8 mouse cellular contexts compared by ENCODE assay signal in the genomic region with DNA sequence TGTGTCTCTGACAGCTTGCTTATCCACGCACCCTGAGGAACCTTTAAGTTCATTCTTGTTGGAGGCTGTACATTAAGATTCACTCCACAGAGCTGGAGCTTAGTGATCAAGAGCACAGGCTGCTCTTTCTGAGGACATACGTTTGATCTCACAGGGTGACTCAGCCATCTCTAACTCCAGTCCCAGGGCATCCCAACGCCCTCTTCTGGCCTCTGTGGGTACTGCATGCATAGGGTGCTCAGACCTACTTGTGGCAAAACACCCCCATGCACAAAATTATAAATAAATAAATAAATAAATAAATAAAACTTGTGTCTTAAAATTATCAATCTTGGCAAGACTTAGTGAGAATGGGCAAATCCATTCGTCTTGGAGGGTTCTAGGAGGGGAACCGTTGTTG. TPM values are rescaled to one million over a fixed set of nuclear protein-coding genes. Genes with fewer than 3 reads are reported as not detected.
DNase-seq lines count a peak whose midpoint lies in the region; ATAC-seq and TF ChIP-seq lines count a peak whose summit lies in the region.
"Had no signal": no experiment of that assay in that cellular context is flagged by ENCODE, and none has a peak within 500 bp of the region (broad histone marks: within the 10 kb centered on the region; RNA-seq: fewer than 3 reads in every experiment).

No protein-coding gene starts in this region.

- no peak for TF ChIP-seq POLR2A in ES-Bruce4 (IDR thresholded peaks at IDR 0.05; ENCODE audit: insufficient read depth, low read length)
- no peak for TF ChIP-seq POLR2A in cortical plate, adult 2 months (IDR thresholded peaks at IDR 0.05; ENCODE audit: extremely low read depth, insufficient read depth, low read length)
- no peak for TF ChIP-seq POLR2A in spleen, adult 2 months (IDR thresholded peaks at IDR 0.05; ENCODE audit: low read depth, low read length)

- 0 out of 2 replicates have a peak, but pooled peaks have one; percentile 29 for TF ChIP-seq EP300 in ES-Bruce4 (IDR thresholded peaks at IDR 0.05; ENCODE audit: insufficient read depth, low read depth, low read length)

- H3K27ac ChIP-seq in ES-Bruce4 (ENCODE audit: insufficient read depth, low read length) = 0 out of 2 replicates have a peak overlapping the region, but pooled peaks have one; percentile 21
- no peak overlapping the region for H3K27ac ChIP-seq in cortical plate, adult 2 months (ENCODE audit: insufficient read depth, low read length)
- H3K27ac ChIP-seq in spleen, adult 2 months (ENCODE audit: insufficient read depth, low read length) = no peak overlapping the region
- H3K27ac ChIP-seq: liver, embryonic 15.5 days had no signal

- peak; percentile 89 for TF ChIP-seq CTCF in ES-Bruce4 (IDR thresholded peaks at IDR 0.05; ENCODE audit: low read depth, low read length)
- peak; percentile 66 for TF ChIP-seq CTCF in cortical plate, adult 2 months (IDR thresholded peaks at IDR 0.05; ENCODE audit: extremely low read depth, insufficient read depth, low read length)
- TF ChIP-seq CTCF in spleen, adult 2 months (IDR thresholded peaks at IDR 0.05; ENCODE audit: extremely low read depth, insufficient read depth, insufficient read length, insufficient replicate concordance) = peak; percentile 35; the same call in 1 of the 2 replicates

- ATAC-seq in megakaryocyte progenitor cell, adult 5-6 weeks (replicated peaks; ENCODE audit: poor library complexity) = peak; percentile 95

- H3K9ac ChIP-seq in ES-Bruce4 (ENCODE audit: low read depth, poor library complexity, severe bottlenecking) = no peak overlapping the region
- H3K9ac ChIP-seq: liver, embryonic 15.5 days had no signal

- 38% methylated on average over 5 of the region's 5 CpGs for WGBS in spleen, adult 2 months

- H3K4me1 ChIP-seq in ES-Bruce4 (ENCODE audit: control insufficient read depth, insufficient read depth, low read length) = peaks cover 12% of the 10 kb centered on the region
- peaks cover 1% of the 10 kb centered on the region; the same call in 1 of the 2 replicates for H3K4me1 ChIP-seq in cortical plate, adult 2 months (ENCODE audit: control insufficient read depth, insufficient read depth, low read length)
- no peaks in the 10 kb centered on the region for H3K4me1 ChIP-seq in spleen, adult 2 months (ENCODE audit: control insufficient read depth, insufficient read depth, insufficient read length)
- H3K4me1 ChIP-seq: liver, embryonic 15.5 days had no signal

- DNase-seq in adipocyte (ENCODE audit: low spot score) = peak; percentile 57
- DNase-seq in heart, adult 8-10 months (ENCODE audit: low spot score) = peak; percentile 31
- DNase-seq in layer of hippocampus, postnatal 10 days (ENCODE audit: low spot score in 2 of 2) = peak; percentile 79 to 83
- DNase-seq in spleen, adult 2 months (ENCODE audit: low read depth in 1 of 2, low spot score in 2 of 2) = peak; percentile 17 to 34

- no peaks in the 10 kb centered on the region for H3K36me3 ChIP-seq in ES-Bruce4 (ENCODE audit: control insufficient read depth, insufficient read depth, low read length, poor library complexity, severe bottlenecking)
- H3K36me3 ChIP-seq in spleen, adult 2 months (ENCODE audit: control insufficient read depth, insufficient read depth, low read length) = no peaks in the 10 kb centered on the region
- H3K36me3 ChIP-seq: liver, embryonic 15.5 days had no signal

- no peaks in the 10 kb centered on the region for H3K9me3 ChIP-seq in ES-Bruce4 (replicated peaks; ENCODE audit: control insufficient read depth, insufficient read depth, low read length, poor library complexity, severe bottlenecking)
- H3K9me3 ChIP-seq: liver, embryonic 15.5 days had no signal

- H3K27me3 ChIP-seq in ES-Bruce4 (ENCODE audit: control insufficient read depth, insufficient read depth, low read length, poor library complexity, severe bottlenecking) = no peaks in the 10 kb centered on the region
- H3K27me3 ChIP-seq in spleen, adult 2 months (ENCODE audit: control insufficient read depth, insufficient read depth, low read length) = no peaks in the 10 kb centered on the region

- no peak overlapping the region for H3K4me3 ChIP-seq in ES-Bruce4 (ENCODE audit: low read depth, low read length)
- H3K4me3 ChIP-seq in cortical plate, adult 2 months (ENCODE audit: insufficient read depth, low read length) = no peak overlapping the region
- no peak overlapping the region for H3K4me3 ChIP-seq in spleen, adult 2 months (ENCODE audit: extremely low read depth, insufficient read depth, insufficient read length)
- H3K4me3 ChIP-seq: liver, embryonic 15.5 days had no signal

RNA-seq across cellular contexts. Expression of a gene that starts 8.6 kb away (rescaled TPM):
- polyA plus RNA-seq in ES-Bruce4 (2011; ENCODE audit: insufficient read depth, insufficient read length, low read depth, missing spikeins) = not detected in 2 replicates
- polyA plus RNA-seq in cortical plate, adult 2 months (2012; rRNA removed) = 0.53 TPM in 1 of 2 replicates, not detected in the other
- not detected for total RNA-seq in heart, adult 8-10 months (2022)
- not detected for total RNA-seq in layer of hippocampus, postnatal 10 days (2021)
- total RNA-seq in megakaryocyte progenitor cell, adult 5-6 weeks (2015) = not detected in 2 replicates
- not detected in 2 replicates for total RNA-seq in megakaryocyte progenitor cell, adult 5-6 weeks (2017)
- not detected in 2 replicates for polyA plus RNA-seq in spleen, adult 2 months (2012; rRNA removed)

RNA-seq across cellular contexts. Expression of a gene that starts 28.7 kb away (rescaled TPM):
- polyA plus RNA-seq in ES-Bruce4 (2011; ENCODE audit: insufficient read depth, insufficient read length, low read depth, missing spikeins) = 37.8 and 38.1 TPM in 2 replicates
- 101 and 108 TPM in 2 replicates for polyA plus RNA-seq in cortical plate, adult 2 months (2012; rRNA removed)
- 10 to 100 TPM; 19.6 to 24.3 (median 22.9) TPM for total RNA-seq in heart, adult 8-10 months (2022)
- 10 to 100 TPM; 73.9 to 82.5 TPM for total RNA-seq in layer of hippocampus, postnatal 10 days (2021)
- 14.2 and 17.9 TPM in 2 replicates for total RNA-seq in megakaryocyte progenitor cell, adult 5-6 weeks (2015)
- 6.2 and 7.5 TPM in 2 replicates for total RNA-seq in megakaryocyte progenitor cell, adult 5-6 weeks (2017)
- polyA plus RNA-seq in spleen, adult 2 months (2012; rRNA removed) = 49.6 and 54.8 TPM in 2 replicates

RNA-seq across cellular contexts. Expression of a gene that starts 59.3 kb away (rescaled TPM):
- 0.37 TPM in 1 of 2 replicates, not detected in the other for polyA plus RNA-seq in ES-Bruce4 (2011; ENCODE audit: insufficient read depth, insufficient read length, low read depth, missing spikeins)
- polyA plus RNA-seq in cortical plate, adult 2 months (2012; rRNA removed) = 1.3 and 1.5 TPM in 2 replicates
- total RNA-seq in heart, adult 8-10 months (2022) = under 1 TPM; 0.13 to 0.49 (median 0.23) TPM
- total RNA-seq in layer of hippocampus, postnatal 10 days (2021) = under 1 TPM; 0.25 to 0.47 TPM
- 0.07 and 0.22 TPM in 2 replicates for total RNA-seq in megakaryocyte progenitor cell, adult 5-6 weeks (2015)
- total RNA-seq in megakaryocyte progenitor cell, adult 5-6 weeks (2017) = 0.68 TPM in 1 of 2 replicates, not detected in the other
- polyA plus RNA-seq in spleen, adult 2 months (2012; rRNA removed) = 0.18 and 0.36 TPM in 2 replicates

RNA-seq across cellular contexts. Expression of a gene that starts 59.8 kb away (rescaled TPM):
- polyA plus RNA-seq in ES-Bruce4 (2011; ENCODE audit: insufficient read depth, insufficient read length, low read depth, missing spikeins) = 214 and 249 TPM in 2 replicates
- 118 and 119 TPM in 2 replicates for polyA plus RNA-seq in cortical plate, adult 2 months (2012; rRNA removed)
- total RNA-seq in heart, adult 8-10 months (2022) = 100 to 1,000 TPM in 2 of 4 experiments, 10 to 100 TPM in 2; 99.4 to 106 (median 101) TPM
- total RNA-seq in layer of hippocampus, postnatal 10 days (2021) = 100 to 1,000 TPM; 137 to 144 TPM
- total RNA-seq in megakaryocyte progenitor cell, adult 5-6 weeks (2015) = 326 and 354 TPM in 2 replicates
- total RNA-seq in megakaryocyte progenitor cell, adult 5-6 weeks (2017) = 314 and 317 TPM in 2 replicates
- 95.1 and 103 TPM in 2 replicates for polyA plus RNA-seq in spleen, adult 2 months (2012; rRNA removed)

Comparison
In these comparisons a context has a peak if more than half of its experiments do, and no peak if none do; other contexts are left out.
1. CTCF ChIP-seq: peak in every context shown above with its lines; median percentile 89 in ES-Bruce4; 66 in cortical plate, adult 2 months; 35 in spleen, adult 2 months.
2. DNase-seq: peak in every context shown above with its lines; median percentile 81 in layer of hippocampus, postnatal 10 days; 57 in adipocyte; 31 in heart, adult 8-10 months; 26 in spleen, adult 2 months.